Mouse (Mus musculus) testis, adult 10 weeks (tissue): ENCODE measurements around the gene Olfr668. TPM values are rescaled to one million over a fixed set of nuclear protein-coding genes. Genes with fewer than 3 reads are reported as not detected.

Experiments
- polyA plus RNA-seq: library from polyadenylated mRNA; stranded (reverse); fragments of 350-450 nt; fragmentation: Illumina TruSeq; extraction: RNeasy Lipid Tissue Mini Kit (QIAGEN cat#74804); gene quantifications from one replicate; pipeline ENCODE4 v1.2.3, GENCODE M21; 2014; ENCODE audit warnings: low read depth, low replicate concordance

Olfr668 gene
- not detected for polyA plus RNA-seq

DNA sequence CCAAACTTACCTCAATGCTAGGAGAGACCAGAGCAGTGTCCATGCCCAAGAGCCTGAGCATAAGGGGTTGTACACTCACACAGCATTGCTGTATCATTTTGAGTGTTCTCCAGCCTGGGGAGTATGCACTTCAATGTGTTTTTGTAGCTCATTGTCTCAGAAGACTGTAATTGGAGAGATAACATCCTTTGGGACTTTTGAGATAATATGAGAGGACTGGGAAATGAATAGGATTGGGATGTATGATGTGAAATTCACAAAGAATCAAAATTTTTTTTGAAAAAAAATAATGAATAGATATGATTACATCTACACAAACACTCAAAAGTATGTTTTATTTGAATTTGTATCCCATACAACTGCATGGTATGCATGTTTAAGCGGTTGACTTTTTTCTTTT, at the start of gene Olfr668:
TSS of gene Olfr668 (minus strand) at position 101 of the 400 bp plus-strand sequence.

DNA sequence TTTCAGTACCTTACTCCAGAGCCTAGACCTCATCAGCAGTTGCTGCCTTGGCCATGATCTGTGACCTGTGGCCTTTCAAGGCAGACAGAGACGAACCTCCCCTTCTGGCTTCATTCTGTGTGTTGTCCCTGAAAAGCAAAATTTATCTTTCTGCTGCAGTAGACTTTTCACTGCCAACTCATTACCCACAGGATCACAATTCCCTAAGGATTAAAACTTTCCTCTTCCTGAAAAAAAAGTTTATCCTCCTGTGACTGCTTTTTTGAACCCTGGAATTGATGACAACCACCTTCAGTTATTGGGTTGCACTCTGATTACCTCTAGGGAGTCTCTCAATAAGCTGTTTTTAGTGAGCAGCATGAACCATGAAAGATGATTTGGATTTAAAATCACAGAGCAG, 34.7 kb upstream of the Olfr668 start, which contains the start of gene Olfr670:
TSS of gene Olfr670 (minus strand) at position 101 of the 400 bp plus-strand sequence.

DNA sequence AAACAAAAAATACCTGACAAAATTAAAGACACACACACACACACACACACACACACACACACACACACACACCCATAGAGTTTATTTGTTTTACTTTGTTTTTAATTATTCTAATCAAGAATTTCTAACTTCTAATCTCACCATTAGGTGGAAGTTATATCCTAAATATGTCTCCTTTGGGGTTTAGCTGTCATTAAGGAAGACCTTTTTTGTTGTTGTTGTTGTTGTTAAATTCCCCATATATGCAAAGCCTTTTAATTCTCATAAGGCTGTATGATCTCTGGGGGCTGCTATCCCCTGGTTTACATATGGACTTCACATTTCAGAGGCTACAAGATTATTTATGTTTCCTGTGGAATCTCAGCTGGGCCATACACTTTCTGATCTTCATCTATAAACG, 6.1 kb upstream of the Olfr668 start, which contains the start of gene Olfr669:
TSS of gene Olfr669 (plus strand) at position 301 of the 400 bp plus-strand sequence.

DNA sequence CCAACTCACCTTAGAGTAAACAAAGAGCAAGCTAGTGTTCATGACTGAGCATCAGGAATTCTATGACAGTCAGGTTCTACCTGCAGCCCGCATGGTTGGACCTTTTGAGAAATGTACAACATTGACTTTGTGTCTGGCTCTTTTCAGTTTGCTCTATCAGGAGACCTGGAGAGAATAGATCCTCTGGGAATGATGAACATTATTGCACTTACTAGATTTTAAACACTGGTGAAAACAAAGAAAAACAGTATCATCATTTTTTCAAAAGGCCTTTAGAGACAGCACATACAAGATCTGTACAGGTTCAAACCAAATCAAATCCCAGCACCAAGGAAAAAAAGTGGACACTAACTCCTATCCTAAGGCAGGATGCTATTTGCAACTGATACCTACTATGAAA, 6.5 kb downstream of the Olfr668 start, which contains the start of gene Olfr667:
TSS of gene Olfr667 (minus strand) at position 101 of the 400 bp plus-strand sequence.

DNA sequence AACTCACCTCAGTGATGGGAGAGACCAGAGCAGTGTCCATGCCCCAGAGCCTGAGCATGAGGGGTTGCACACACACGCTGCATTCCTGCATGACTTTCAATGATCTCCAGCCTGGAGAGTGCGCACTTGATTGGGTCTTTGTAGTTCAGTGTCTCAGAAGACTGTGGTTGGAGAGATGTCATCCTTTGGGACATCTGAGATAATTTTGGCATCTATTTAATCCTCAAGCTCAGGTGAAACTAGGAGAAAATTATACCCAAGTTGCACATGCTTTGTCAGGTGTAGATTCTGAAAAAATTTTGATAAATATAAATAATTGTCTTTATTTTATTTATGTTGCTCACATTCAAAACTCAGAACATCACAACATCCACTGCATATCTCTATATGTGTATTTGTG, 32.0 kb downstream of the Olfr668 start, which contains the start of gene Olfr666:
TSS of gene Olfr666 (minus strand) at position 101 of the 400 bp plus-strand sequence.

DNA sequence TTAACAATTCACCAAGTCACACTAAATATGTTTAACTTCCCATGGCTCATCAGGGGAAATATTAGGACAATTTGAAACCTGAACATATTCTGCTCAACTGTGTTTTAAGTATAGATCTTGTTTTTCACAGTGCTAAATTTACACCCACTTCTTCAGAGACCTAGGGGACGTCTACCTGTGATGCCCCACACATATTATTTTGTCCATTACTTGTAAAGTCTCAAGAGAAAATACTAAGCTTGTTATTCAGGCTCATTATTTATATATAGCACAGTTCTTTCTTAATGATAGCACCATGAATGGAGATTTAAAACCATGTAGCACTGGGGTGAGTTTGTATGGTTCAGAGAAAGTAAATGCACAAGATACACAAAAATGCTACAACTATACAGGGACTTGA, 50.1 kb downstream of the Olfr668 start, which contains the start of gene Olfr665:
TSS of gene Olfr665 (plus strand) at position 301 of the 400 bp plus-strand sequence.

Other genes with a start within 250 kb of the Olfr668 start
- gene Olfr661, start 241.6 kb downstream of the Olfr668 start, polyA plus RNA-seq, result not detected
- gene Usp17le, start 150.6 kb downstream of the Olfr668 start, polyA plus RNA-seq, result not detected
- not detected for gene Usp17lb, start 85.5 kb downstream of the Olfr668 start, polyA plus RNA-seq
- gene Usp17la, start 71.0 kb downstream of the Olfr668 start, polyA plus RNA-seq, result not detected
- not detected for gene Olfr665, start 50.0 kb downstream of the Olfr668 start, polyA plus RNA-seq
- gene Olfr666, start 32.1 kb downstream of the Olfr668 start, polyA plus RNA-seq, result not detected
- gene Olfr667, start 6.6 kb downstream of the Olfr668 start, polyA plus RNA-seq, result not detected
- gene Olfr669, start 6.2 kb upstream of the Olfr668 start, polyA plus RNA-seq, result not detected
- not detected for gene Olfr670, start 34.6 kb upstream of the Olfr668 start, polyA plus RNA-seq
- not detected for gene Olfr671, start 51.1 kb upstream of the Olfr668 start, polyA plus RNA-seq
- not detected for gene Olfr672, start 74.0 kb upstream of the Olfr668 start, polyA plus RNA-seq
- gene Olfr675, start 100.4 kb upstream of the Olfr668 start, polyA plus RNA-seq, result not detected
- gene Olfr676, start 104.6 kb upstream of the Olfr668 start, polyA plus RNA-seq, result not detected
- gene Olfr677, start 123.3 kb upstream of the Olfr668 start, polyA plus RNA-seq, result not detected
- gene Olfr678, start 136.4 kb upstream of the Olfr668 start, polyA plus RNA-seq, result not detected
- not detected for gene Olfr679, start 153.1 kb upstream of the Olfr668 start, polyA plus RNA-seq
- not detected for gene Olfr680-ps1, start 164.8 kb upstream of the Olfr668 start, polyA plus RNA-seq
- gene Olfr681, start 188.8 kb upstream of the Olfr668 start, polyA plus RNA-seq, result not detected
- gene Olfr683, start 219.0 kb upstream of the Olfr668 start, polyA plus RNA-seq, result not detected
- not detected for gene Olfr684, start 235.6 kb upstream of the Olfr668 start, polyA plus RNA-seq